Mouse (Mus musculus) neutrophil, adult 5-6 weeks (primary cell): ENCODE data around the gene Rgr. TPM values are rescaled to one million over a fixed set of nuclear protein-coding genes. Genes with fewer than 3 reads are reported as not detected.
"Not testable (repeated sequence)": the region's sequence is repeated elsewhere in the genome, so short reads cannot be mapped to it uniquely, and the experiment has no call there.

Experiments used
- ATAC-seq: fragments of 151-379, 151-347 bp; 2 replicates; pipeline ENCODE4 v1.8.0; 2017; ENCODE audit warnings: mild to moderate bottlenecking, moderate TSS enrichment; ENCODE audit not compliant: insufficient number of reproducible peaks, poor library complexity, low FRiP score, severe bottlenecking; ENCODE audit errors: extremely low read depth
- total RNA-seq: library from RNA; stranded (forward); fragments of 200-1000 nt; gene quantifications from 2 replicates; pipeline ENCODE4 v1.2.3, GENCODE M21; 2017

The Rgr gene
- total RNA-seq, 1 experiment from 2014 or later = not detected

- no peak for ATAC-seq
Measured at GRCm38 (mm10) chr14:37005865-37006264, 42.9 kb downstream of the Rgr start.

- ATAC-seq = no peak
Measured at GRCm38 (mm10) chr14:37003431-37004095, 45.2 kb downstream of the Rgr start.

GRCm38 (mm10) chr14:37002852-37003251, 45.9 kb downstream of the Rgr start:
- ATAC-seq = no peak

- not testable (repeated sequence) for ATAC-seq
Measured at GRCm38 (mm10) chr14:37000780-37001179, 48.0 kb downstream of the Rgr start.

GRCm38 (mm10) chr14:36989784-36990183, 59.0 kb downstream of the Rgr start:
- no peak for ATAC-seq

- no peak for ATAC-seq
Measured at GRCm38 (mm10) chr14:36985693-36986092, 63.1 kb downstream of the Rgr start.

Other genes with a start within 250 kb of the Rgr start
- 39.4 and 40.3 TPM in 2 replicates for gene Ccser2, start 80.2 kb downstream of the Rgr start, total RNA-seq
- not detected in 2 replicates for gene Lrit1, start 5.9 kb upstream of the Rgr start, total RNA-seq
- gene Lrit2, start 19.0 kb upstream of the Rgr start, total RNA-seq = not detected in 2 replicates
- gene Cdhr1, start 49.4 kb upstream of the Rgr start, total RNA-seq = not detected in 2 replicates
- not detected in 2 replicates for gene 2610528A11Rik, start 65.1 kb upstream of the Rgr start, total RNA-seq
- gene Ghitm, start 86.3 kb upstream of the Rgr start, total RNA-seq = 100 and 114 TPM in 2 replicates